Mouse (Mus musculus): ENCODE measurements at regions not wholly inside any gene's neighbourhood (a gene's known extent, or its start where the extent isn't known, plus 50 kb on each side); places are given as distances from the start of the nearest gene placed in this dataset.

- Histone ChIP-seq H3K9me3 (ENCODE audit: control insufficient read depth, low read length) (no peaks in the 10 kb centered on the region), H3K4me1 (replicated peaks; ENCODE audit: control insufficient read depth, insufficient read depth, low read length) (no peaks in the 10 kb centered on the region), H3K27me3 (ENCODE audit: control insufficient read depth, insufficient read depth, low read length) (no peaks in the 10 kb centered on the region), H3K27ac (no peak overlapping the region), H3K4me3 (replicated peaks; ENCODE audit: low read length) (no peak overlapping the region), H3K36me3 (replicated peaks; ENCODE audit: control insufficient read depth, insufficient read depth) (no peaks in the 10 kb centered on the region), H3K9ac (no peak overlapping the region), H3K4me2 (replicated peaks) (no peak overlapping the region)
- no peak for ATAC-seq (ENCODE audit: low FRiP score)
- WGBS = 82% methylated on average over 9 of the region's 9 CpGs
- no peak for DNase-seq (ENCODE audit: low spot score)
These were observed 115.1 kb upstream of the Bdnf start for GRCm38 (mm10) chr2:109559088-109560030.

DNA sequence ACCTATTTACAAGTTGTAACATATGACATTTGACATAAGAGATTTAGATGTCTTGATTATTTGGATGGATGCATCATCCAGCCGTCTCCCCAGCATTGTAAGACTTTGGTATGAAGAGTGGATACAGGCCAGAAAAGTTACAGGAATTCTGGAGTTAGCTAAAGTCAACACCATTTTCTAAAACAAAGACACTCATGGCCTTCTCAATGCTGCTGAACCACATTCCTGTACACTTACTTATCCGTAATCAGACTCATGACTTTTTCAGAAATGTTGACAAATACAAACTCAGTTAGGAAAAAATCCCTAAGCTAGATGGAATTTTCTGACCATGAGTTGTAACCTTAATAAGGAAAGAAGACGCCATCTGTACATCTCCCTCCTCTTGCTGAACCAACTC is 111.5 kb upstream of the Bdnf start:
- no peak overlapping the region for H3K27ac ChIP-seq
- no peaks in the 10 kb centered on the region for H3K4me1 ChIP-seq (replicated peaks; ENCODE audit: control insufficient read depth, insufficient read depth, low read length)
- DNase-seq (ENCODE audit: low spot score) (no peak), ATAC-seq (ENCODE audit: low FRiP score) (no peak)
- H3K4me3 ChIP-seq (replicated peaks; ENCODE audit: low read length) = no peak overlapping the region
- no peaks in the 10 kb centered on the region for H3K36me3 ChIP-seq (replicated peaks; ENCODE audit: control insufficient read depth, insufficient read depth)
- WGBS = 91% methylated on average over 3 of the region's 3 CpGs
- H3K9ac ChIP-seq = no peak overlapping the region
- H3K4me2 ChIP-seq (replicated peaks) = no peak overlapping the region
- no peaks in the 10 kb centered on the region for H3K9me3 ChIP-seq (ENCODE audit: control insufficient read depth, low read length)
- H3K27me3 ChIP-seq (ENCODE audit: control insufficient read depth, insufficient read depth, low read length) = no peaks in the 10 kb centered on the region

GRCm38 (mm10) chr2:109576946-109577345 is 97.6 kb upstream of the Bdnf start:
- no peaks in the 10 kb centered on the region for H3K36me3 ChIP-seq (replicated peaks; ENCODE audit: control insufficient read depth, insufficient read depth)
- no peaks in the 10 kb centered on the region for H3K9me3 ChIP-seq (ENCODE audit: control insufficient read depth, low read length)
- H3K4me2 ChIP-seq (replicated peaks) = no peak overlapping the region
- H3K27ac ChIP-seq = no peak overlapping the region
- no peaks in the 10 kb centered on the region for H3K4me1 ChIP-seq (replicated peaks; ENCODE audit: control insufficient read depth, insufficient read depth, low read length)
- H3K9ac ChIP-seq = no peak overlapping the region
- no peak overlapping the region for H3K4me3 ChIP-seq (replicated peaks; ENCODE audit: low read length)
- DNase-seq (ENCODE audit: low spot score) (no peak), ATAC-seq (ENCODE audit: low FRiP score) (no peak)
- H3K27me3 ChIP-seq (ENCODE audit: control insufficient read depth, insufficient read depth, low read length) = no peaks in the 10 kb centered on the region

GRCm38 (mm10) chr2:109578870-109579310 is 95.6 kb upstream of the Bdnf start:
- Histone ChIP-seq H3K9ac (no peak overlapping the region), H3K9me3 (ENCODE audit: control insufficient read depth, low read length) (no peaks in the 10 kb centered on the region), H3K27me3 (ENCODE audit: control insufficient read depth, insufficient read depth, low read length) (no peaks in the 10 kb centered on the region), H3K4me2 (replicated peaks) (no peak overlapping the region), H3K36me3 (replicated peaks; ENCODE audit: control insufficient read depth, insufficient read depth) (no peaks in the 10 kb centered on the region), H3K4me1 (replicated peaks; ENCODE audit: control insufficient read depth, insufficient read depth, low read length) (no peaks in the 10 kb centered on the region), H3K4me3 (replicated peaks; ENCODE audit: low read length) (no peak overlapping the region), H3K27ac (no peak overlapping the region)
- ATAC-seq (ENCODE audit: low FRiP score) (peak; percentile 57; the same call in 1 of the 2 replicates), DNase-seq (ENCODE audit: low spot score) (no peak)
- WGBS = 6% methylated on average over 6 of the region's 6 CpGs

- 86% methylated on average over 9 of the region's 9 CpGs for WGBS
- no peak for ATAC-seq (ENCODE audit: low FRiP score)
- Histone ChIP-seq H3K4me2 (replicated peaks) (no peak overlapping the region), H3K4me3 (replicated peaks; ENCODE audit: low read length) (no peak overlapping the region), H3K36me3 (replicated peaks; ENCODE audit: control insufficient read depth, insufficient read depth) (no peaks in the 10 kb centered on the region), H3K9me3 (ENCODE audit: control insufficient read depth, low read length) (no peaks in the 10 kb centered on the region), H3K4me1 (replicated peaks; ENCODE audit: control insufficient read depth, insufficient read depth, low read length) (no peaks in the 10 kb centered on the region; the same call in 1 of the 2 replicates), H3K9ac (no peak overlapping the region), H3K27ac (no peak overlapping the region), H3K27me3 (ENCODE audit: control insufficient read depth, insufficient read depth, low read length) (no peaks in the 10 kb centered on the region)
- no peak for DNase-seq (ENCODE audit: low spot score)
These were observed 56.0 kb upstream of the Bdnf start for GRCm38 (mm10) chr2:109618341-109619058.

DNA sequence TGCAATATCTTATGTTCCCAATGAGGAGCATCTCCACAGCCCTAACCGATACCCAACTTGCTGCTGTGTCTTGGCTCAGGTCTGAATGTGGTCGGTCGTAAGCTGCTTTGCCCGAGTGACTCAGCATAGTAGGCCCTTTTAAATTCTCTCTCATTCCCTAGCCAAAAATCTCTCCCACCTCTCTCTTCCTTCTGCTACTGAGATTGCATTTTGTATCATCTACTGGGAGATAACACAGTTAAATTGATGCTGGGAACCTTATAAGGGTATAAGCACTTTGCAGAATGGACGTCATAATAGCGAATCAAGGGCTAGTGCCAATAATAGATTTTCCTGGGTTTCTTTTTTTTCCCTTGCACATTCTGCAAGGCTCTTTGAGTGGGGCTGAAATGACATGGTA is 54.8 kb upstream of the Bdnf start:
- Histone ChIP-seq H3K9me3 (ENCODE audit: control insufficient read depth, low read length) (no peaks in the 10 kb centered on the region), H3K4me2 (replicated peaks) (no peak overlapping the region), H3K36me3 (replicated peaks; ENCODE audit: control insufficient read depth, insufficient read depth) (no peaks in the 10 kb centered on the region), H3K27ac (no peak overlapping the region), H3K4me1 (replicated peaks; ENCODE audit: control insufficient read depth, insufficient read depth, low read length) (no peaks in the 10 kb centered on the region; the same call in 1 of the 2 replicates), H3K9ac (no peak overlapping the region), H3K4me3 (replicated peaks; ENCODE audit: low read length) (no peak overlapping the region), H3K27me3 (ENCODE audit: control insufficient read depth, insufficient read depth, low read length) (no peaks in the 10 kb centered on the region)
- DNase-seq (ENCODE audit: low spot score) (no peak), ATAC-seq (ENCODE audit: low FRiP score) (no peak)
- WGBS = 91% methylated on average over 6 of the region's 6 CpGs

DNA sequence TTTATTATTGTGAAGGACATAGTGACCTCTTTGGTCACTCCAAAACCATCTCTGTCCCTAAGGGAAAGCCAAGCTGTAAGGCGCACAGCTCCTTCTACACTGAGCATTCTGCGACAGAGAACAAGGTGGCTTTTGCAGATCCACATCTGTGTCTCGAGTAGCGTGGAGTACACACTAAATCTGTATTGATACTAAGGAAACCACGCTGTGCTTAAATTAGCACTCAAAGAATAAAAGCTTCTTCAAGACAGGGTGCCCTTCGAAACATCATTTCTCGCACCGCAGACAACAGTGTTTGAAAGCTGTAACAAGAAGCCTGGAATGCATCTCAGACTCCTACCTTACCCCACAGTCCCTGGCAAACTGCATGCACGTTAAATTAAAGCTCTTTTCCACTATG is 52.9 kb upstream of the Bdnf start:
- no peaks in the 10 kb centered on the region for H3K9me3 ChIP-seq (ENCODE audit: control insufficient read depth, low read length)
- H3K27me3 ChIP-seq (ENCODE audit: control insufficient read depth, insufficient read depth, low read length) = no peaks in the 10 kb centered on the region
- H3K27ac ChIP-seq = no peak overlapping the region
- H3K4me3 ChIP-seq (replicated peaks; ENCODE audit: low read length) = no peak overlapping the region
- no peaks in the 10 kb centered on the region; the same call in 1 of the 2 replicates for H3K4me1 ChIP-seq (replicated peaks; ENCODE audit: control insufficient read depth, insufficient read depth, low read length)
- DNase-seq (ENCODE audit: low spot score) (peak; percentile 28), ATAC-seq (ENCODE audit: low FRiP score) (no peak)
- H3K4me2 ChIP-seq (replicated peaks) = no peak overlapping the region
- no peaks in the 10 kb centered on the region for H3K36me3 ChIP-seq (replicated peaks; ENCODE audit: control insufficient read depth, insufficient read depth)
- no peak overlapping the region for H3K9ac ChIP-seq
- WGBS = 44% methylated on average over 9 of the region's 9 CpGs
